Mouse (Mus musculus): ENCODE results near the gene Aqp2. TPM values are rescaled to one million over a fixed set of nuclear protein-coding genes. Genes with fewer than 3 reads are reported as not detected.
A peak's percentile ranks its signal among the peaks of the same experiment; 100 is the strongest.

Gene Aqp2
- 2.4 and 4.4 TPM in 2 replicates for polyA plus RNA-seq (2012; rRNA removed)

DNA sequence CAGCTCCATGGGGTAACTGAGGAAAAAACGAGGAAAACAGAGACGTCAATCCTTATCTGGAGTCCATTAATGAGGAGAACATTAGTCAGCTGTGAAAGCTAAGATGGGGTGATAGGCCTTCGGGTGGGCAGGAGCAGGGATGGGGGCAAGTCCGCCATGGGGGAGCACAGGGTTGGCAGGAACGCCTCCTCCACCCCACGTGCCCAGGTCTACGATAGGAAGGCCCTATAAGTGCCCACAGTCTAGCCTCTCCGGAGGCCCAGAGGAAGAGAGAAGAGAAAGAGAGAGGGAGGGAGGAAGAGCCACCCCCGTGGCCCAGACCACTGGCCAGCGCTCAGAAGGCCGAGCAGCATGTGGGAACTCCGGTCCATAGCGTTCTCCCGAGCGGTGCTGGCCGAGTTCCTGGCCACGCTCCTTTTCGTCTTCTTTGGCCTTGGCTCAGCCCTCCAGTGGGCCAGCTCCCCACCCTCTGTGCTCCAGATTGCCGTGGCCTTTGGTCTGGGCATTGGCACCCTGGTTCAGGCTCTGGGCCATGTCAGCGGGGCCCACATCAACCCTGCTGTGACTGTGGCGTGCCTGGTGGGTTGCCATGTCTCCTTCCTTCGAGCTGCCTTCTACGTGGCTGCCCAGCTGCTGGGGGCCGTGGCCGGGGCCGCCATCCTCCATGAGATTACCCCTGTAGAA, at the start of gene Aqp2:
Aqp2 (plus strand) TSS at position 254 of the 684 bp plus-strand sequence.
- DNase-seq (ENCODE audit: low read depth): no peak

DNA sequence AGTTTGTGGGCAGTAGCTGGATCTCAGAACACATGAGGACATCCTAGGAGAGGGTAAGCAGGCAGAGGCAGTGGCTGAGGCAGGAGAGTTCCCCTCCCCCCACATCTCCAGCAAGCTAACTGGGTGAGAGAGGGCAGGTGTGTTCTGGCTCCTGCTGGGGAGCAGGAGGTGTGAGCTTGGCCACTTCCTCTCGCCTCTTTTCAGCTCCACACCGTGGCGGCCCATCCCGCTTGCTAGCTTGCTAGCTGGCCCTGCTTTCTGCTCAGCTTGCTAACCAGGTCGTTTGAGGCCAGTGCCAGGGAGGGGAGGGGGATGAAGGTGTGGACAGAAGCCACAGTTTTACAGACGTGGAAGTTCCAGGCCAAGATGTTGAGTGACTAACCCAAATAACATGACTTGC, 47.7 kb upstream of the Aqp2 start:
- no peak for DNase-seq (ENCODE audit: low read depth)

DNA sequence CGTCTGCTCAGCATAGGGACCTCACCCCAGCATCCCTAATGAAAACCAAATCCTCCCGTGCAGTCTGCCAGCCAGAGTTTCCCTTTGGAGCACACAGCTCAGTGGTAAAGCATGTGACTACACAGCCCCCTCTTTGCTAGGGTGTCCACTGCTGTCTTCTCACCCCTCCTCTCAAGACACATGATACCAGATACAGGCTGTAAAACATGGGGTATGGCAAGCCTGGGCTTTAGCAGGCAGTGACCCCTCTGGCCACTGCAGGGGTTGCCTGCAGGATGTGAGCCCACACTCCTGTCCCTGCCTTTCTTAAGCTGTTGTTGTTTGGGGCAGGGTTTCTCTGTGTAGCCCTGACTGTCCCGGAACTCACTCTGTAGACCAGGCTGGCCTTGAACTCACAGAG, 46.8 kb upstream of the Aqp2 start:
- DNase-seq (ENCODE audit: low read depth): no peak

DNA sequence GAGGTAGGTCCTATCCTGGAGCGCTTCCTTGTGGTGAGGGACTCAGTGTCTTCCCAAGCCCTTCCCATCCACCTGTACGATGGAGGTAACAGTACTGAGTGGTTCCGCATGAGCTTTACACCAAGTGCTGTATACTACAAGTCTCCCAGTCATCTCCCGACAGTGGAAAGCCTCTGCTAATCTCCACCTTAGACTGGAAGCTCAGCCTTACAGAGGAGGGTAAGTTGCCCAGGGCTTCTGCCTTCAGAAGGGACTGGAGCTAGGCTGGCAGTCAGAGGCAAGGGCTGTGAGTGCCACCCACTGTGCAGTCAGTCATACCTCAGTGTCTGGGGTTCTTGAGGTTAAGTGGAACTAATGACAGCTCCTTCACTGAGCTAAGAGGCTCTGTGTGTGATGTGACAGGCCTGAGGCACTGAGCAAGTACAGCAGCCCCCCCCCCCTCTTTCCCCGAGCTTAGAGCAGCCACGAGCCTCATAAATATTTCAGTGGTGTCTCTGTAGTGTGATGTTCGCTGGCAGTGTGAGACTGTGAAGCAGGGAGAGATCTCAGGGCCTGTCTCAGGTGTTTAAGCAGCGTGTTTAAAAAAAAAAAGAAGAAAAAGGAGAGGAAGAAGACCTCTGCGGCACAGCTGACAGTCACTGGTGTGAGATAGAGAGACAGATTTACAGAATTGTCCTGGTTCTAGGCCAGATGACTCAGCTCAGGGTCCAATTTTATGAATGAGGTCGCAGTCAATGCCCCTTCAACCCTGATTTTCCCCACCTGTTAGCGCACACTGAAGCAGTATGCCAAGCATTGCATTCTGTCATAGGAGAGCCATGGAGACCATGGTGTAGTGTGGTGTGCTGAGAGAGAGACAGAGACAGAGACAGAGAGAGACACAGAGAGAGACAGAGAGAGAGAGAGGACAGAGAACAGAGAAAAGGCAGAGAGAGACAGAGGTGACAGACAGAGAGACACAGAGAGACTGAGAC, 41.7 kb upstream of the Aqp2 start:
- DNase-seq (ENCODE audit: low read depth): no peak

DNA sequence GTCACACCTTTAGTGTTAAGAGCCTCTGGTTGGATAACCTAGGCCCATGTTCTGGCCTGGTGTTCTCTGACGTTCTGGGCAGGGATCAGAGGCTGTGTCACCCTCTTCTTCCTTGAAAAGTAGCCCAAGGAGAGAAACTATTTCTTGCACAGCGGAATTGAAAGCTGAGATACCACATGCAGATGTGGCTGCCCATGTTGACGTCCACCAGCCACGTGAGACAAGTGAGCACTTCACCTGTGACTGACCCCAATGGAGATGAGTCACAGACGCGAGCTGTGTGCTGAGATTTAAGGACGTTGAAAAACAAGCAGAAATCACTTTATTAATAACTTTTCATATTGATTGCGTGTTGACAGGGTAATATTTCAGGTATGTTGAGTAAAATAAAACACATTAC, 39.0 kb upstream of the Aqp2 start:
- no peak for DNase-seq (ENCODE audit: low read depth)

DNA sequence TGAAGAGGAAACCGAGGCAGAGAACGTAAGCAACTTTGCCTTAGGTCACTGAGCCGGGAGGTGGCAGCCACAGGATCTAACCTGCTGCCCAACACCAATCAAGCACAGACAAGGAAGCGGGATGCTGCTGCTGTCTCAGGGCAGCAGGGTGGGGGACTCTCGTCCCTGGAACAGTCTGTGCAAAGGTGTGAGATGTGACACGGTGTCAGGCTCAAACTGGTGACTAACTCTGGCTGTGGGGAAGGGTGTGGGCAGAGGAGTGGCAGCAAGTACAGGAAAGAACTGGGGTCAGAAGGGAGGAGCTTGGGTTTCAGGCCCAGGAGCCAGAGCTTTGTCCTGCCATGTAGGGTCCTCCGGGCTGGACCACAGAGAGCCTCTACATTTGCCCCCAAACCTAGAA, 34.8 kb upstream of the Aqp2 start:
- no peak for DNase-seq (ENCODE audit: low read depth)

DNA sequence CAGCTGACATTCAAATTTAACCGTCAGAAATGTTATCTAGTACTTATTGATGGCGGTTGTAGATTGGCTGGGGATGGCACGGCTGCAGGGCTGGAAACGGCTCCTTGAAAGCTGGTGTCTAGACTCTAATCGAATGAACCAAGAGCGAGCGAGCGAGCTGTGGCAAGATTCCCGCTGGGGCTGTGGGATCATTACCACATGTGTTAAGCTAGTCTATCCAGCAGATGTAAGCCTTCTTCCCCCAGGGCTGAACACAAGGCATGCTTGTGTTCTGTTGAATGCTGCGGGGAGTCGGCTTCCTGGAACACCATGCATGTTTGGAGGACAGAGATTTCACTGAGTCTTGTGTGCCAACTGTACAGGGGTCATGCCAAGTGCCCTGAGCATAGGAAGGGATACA, 32.3 kb upstream of the Aqp2 start:
- DNase-seq (ENCODE audit: low read depth): peak; percentile 66

DNA sequence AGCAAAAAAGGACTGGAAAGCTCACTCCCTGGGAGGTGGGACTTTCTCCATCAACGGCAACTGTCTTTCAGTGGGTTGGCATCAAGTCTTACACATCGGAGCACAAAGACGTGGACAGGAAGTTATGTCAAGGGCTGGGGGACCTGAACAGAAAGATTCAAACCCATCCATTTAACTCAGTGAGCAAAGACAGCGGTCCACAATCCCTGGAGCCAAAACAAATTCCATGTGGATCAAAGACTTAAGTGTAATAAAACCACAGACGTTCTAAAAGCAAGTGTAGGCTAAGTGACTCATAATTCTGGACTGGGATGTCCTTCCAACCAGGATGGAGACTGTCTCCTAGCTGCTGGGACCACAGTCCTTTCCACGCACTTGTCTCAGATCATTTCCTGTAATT, 31.1 kb upstream of the Aqp2 start:
- no peak for DNase-seq (ENCODE audit: low read depth)

DNA sequence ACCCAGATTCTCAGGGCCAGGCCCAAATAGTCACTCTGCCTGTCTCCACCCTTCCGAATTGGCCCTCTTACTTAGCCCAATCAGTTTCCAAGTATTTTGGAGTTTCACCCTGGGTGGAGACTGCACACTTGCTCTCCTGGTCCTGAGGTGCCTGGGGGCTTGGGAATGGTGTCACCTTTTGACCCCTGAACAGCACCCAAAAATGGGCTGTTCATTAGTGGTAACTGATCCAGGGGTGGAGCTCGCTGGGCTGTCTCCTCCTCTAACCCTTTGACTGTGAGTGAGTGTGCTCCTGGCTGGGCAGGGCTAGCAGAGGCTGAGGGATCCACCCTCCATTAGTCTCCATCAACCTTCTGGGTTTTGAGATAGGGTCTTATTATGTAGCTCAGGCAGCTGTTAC, 29.0 kb upstream of the Aqp2 start:
- DNase-seq (ENCODE audit: low read depth): no peak

DNA sequence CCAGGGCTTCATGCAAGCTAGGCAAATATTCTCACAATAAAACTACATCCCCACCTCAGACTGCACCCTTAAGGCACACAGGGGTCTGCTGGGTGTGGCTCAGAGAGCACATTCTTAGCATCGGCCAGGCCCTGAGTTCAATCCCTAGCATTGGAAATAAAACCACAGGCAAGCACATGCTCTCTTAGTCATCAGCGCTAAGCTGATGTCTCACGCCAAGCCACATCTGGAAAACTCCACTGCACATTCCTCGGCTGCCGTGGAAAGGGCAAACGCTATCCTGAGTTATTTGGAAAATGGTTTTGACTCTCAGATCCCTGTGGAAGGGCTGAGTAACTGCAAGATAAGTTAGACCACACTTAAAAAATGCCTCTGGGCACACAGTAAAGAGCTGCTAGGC, 25.1 kb upstream of the Aqp2 start:
- DNase-seq (ENCODE audit: low read depth): no peak

DNA sequence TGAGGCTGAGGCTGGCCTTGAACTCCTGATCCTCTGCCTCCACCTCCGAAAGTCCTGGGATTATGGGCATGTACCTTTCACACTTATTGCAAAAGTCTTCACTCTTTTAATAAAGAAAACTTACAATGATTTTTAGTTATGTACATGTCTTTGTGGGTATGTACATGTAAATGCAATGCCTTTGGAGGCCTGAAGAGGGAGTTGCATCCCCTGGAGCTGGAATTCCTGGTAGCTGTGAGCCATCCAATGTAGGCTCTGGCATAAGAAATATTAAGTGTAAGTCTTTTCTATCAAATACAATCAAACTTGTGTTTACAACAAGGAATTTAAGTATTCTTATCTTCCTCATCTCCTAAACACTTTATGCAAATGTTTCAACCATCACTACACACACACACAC, 19.9 kb upstream of the Aqp2 start:
- DNase-seq (ENCODE audit: low read depth): no peak

DNA sequence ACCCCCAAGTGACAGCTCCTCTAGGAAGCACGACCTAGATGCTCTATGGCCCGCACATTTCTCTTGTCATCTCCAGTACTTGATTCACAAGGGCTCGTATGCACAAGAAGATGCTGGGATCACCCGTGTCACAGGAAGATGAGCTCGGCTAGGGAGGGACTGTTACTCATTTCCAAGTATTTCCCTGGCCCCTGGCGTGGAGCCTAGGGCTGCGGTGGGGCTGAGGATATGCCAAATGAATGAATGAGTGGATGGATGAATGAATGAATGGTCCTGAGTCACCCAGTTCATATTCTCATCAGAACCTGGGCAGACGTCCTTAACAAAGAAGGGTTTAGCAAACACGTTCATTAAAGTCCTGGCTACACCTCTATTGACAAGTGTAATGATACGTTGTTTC, 18.6 kb upstream of the Aqp2 start:
- DNase-seq (ENCODE audit: low read depth): no peak

DNA sequence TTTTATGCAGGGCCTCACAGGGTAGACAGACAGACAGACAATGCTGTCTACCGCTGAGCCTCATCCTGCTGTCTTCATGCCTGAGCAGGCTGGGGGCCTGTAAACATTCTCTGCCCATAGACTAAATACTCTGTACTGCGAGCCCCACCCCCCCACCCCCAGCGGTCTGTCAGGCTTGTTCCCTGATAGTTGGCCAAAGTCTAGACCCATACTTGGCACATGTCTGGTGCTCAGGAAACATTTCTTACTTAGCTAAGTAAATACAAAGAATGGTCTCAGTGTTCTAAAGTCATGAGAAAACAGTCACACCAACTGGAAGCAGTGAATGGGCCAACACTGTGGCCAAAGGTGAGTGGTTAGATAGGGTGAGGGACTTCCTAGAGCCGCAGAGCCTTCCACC, 11.5 kb upstream of the Aqp2 start:
- DNase-seq (ENCODE audit: low read depth): no peak

DNA sequence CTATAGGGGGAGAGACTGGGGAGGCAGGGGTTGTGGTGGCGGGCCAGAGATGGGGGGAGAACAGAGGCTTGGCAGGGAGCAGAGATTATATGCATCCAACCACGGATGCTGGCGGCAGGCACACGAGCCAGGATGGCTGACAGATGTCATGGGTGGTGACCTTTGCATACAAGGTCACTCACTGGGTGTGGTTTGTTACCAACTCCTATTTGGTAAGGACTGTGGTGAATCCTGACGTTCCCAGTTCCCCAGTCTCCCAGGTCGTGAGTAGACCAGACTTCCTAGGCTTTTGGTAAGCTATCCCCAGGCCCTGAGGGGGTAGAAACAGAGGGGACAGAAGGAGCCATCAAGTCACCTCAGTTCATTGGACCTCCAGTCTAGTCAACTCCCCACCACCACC, 10.2 kb upstream of the Aqp2 start:
- DNase-seq (ENCODE audit: low read depth): no peak

DNA sequence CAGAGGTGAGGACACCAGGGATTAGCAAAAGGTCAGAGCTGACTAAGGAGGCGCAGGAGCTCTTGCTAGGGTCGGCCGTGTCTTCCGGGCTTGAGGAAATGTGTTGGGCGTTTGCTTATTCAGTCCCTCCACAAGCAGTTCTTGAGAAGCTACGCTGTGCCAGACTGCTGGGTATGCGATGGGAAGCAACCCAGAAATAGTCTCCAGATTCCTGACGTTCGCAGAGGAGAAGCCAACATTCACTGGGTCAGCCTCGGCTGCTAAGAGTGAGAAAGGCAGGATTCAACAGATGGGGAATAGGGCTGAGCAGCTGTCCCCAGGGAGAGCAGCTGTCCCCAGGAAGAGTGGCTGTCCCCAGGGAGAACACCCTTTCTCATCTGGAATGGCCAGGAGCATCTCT, 9.7 kb upstream of the Aqp2 start:
- DNase-seq (ENCODE audit: low read depth): no peak

DNA sequence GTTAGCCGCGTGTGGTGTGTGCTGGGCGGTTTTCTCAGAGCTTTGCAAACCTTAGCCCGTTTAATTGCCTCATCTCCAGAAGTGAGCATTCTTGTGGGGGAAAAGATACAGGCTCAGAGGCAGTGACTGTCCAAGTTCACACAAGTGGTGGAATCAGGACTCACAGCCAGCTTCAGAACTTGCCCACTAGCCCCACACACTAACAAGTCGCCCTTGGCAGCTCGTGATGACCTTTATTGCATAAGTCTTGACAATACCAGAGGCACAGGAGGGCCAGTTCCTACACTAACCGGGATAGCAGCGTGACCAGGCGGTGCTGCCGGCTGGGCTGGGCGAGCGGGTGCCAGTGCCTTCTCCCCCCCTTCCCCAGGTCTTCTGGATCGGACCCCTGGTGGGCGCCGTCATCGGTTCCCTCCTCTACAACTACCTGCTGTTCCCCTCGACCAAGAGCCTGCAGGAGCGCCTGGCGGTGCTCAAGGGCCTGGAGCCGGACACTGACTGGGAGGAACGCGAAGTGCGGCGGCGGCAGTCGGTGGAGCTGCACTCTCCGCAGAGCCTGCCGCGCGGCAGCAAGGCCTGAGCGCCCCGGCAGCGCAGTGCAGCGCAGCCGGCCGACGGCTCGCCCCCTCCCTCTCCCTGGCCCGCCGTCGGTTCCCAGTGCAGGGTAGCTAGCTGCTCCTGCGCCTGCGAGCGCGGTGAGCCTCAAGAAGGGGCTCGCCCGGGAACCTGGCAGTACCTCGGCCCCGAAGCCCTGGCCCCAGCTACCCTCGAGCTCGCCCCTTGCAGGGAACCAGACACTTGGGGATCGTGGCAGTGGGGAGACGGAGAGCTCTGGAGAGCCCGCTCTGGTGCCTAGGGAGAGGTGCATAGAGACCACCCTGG, 4.8 kb downstream of the Aqp2 start:
- no peak for DNase-seq (ENCODE audit: low read depth)

DNA sequence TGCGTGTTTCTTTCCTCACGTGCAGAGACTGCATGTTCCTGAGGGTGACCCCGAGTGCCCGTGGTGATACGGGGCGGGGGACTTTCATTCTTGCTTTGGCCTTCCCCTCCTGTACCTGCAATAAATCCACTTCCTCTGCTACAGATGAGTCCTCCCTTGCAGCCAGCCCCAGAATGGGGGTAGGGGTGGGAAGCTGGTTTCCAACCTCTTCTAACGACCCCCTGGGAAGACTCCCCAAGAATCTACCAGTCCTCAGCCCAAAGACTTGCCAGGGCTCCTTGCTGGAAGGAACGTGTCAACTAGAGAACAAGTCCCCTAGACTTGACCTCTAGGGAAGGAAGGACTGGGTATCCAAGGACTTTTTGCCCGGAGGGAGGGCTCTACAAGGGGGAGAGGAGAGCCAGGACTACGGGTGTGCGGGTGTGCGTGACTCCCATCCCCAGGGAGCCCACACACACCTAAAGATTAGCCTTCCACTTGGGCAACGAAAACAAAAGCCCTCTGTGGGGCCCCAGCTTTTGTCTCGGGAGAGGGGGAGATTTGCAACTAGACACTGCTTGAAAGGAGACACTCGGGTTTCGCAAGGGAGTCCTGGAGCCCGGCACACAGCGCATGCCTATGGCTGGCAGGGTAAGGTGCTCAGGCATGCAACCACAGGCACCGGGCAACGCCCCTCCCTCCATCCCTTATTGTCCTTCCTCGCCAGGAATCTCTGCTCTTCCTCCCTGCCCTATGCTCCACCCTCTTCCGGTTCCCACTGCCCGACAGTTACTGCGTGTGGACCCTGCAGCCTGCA, 5.8 kb downstream of the Aqp2 start:
- DNase-seq (ENCODE audit: low read depth): no peak

DNA sequence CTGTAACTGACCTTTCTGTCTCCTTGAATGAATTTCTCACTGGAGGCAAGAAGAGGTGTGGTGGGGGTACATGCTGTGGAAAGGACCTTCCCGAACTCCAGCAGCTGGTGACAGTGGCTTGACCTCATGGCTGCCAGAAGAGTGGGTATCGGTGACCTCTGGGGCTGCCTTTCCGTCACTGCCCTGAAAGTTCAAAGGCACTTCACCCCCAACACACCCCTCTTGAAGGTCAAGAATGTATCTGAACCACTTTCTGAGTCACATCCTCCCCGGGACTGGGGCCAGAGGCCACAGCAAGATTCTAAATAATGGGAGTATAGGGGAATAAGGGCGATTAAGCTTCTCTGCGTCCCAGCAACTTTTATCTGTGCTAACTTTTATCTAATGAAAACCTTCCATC, 6.9 kb downstream of the Aqp2 start:
- no peak for DNase-seq (ENCODE audit: low read depth)

DNA sequence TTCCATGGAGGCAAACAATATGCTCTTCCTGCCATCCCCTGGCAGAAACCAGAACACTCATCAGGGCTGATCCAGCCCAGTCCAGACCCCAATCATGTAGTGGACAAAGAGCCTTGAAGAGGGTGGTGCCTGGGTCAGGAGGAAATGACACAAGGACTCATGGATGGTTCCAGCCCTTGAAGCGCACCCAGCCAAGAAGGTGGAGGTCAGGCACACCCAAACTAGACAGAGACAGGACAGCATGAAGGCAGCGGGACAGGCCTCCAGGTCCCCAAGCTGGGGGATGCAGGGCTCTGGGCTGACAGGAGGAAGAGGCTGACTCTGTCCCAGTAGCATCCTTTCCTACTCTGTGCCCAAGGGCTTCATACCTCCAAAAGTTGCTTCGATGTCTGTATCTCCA, 7.7 kb downstream of the Aqp2 start:
- no peak for DNase-seq (ENCODE audit: low read depth)

DNA sequence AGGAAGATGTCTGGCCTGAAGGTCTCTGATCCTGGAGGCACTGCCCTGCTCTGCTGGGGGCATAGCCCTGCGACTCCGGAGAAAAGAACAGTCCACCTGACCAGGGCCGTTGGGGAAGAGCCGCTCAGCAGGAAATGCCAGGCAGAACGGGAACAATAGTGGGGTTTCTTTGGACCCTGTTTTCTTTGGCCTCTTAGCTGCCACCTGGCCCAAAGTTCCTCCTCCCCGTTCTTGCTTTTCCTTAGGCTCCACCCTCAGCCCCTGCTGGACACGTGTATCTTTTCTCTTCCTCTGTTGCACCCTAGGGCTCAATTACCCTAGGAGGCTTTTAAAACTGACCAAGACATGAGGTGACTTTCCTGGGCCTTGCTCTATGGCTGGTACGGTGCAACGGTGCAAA, 10.4 kb downstream of the Aqp2 start:
- no peak for DNase-seq (ENCODE audit: low read depth)

DNA sequence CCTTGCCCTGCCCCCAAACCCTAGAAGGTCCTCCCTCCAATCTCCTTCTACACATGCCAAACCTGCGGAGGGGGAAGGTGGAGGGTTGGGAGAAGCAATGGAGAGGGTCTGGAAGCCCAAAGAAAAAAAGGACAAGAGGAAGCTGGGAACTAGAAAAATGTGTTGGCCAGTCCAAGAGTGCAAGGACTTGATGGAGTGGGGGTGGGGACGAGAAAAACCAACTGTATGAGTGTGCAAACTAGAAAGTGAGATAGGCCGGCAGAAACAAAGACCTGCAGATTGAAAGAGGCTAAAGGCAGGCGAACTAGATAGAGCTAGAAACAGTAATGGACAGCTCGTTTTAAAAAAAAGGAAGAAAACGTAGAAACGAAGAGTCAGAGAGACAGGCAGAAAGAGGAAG, 10.8 kb downstream of the Aqp2 start:
- no peak for DNase-seq (ENCODE audit: low read depth)

All from gonadal fat pad, adult 2 months (tissue).